Mouse (Mus musculus) mature B cell (primary cell): Measurements from ENCODE around the gene Rpusd1.
"Not testable (repeated sequence)": the region's sequence is repeated elsewhere in the genome, so short reads cannot be mapped to it uniquely, and the experiment has no call there.

Experiments
- in situ Hi-C: fragments of 300-500 bp; cut with MboI; formaldehyde crosslinking; loops from 2 replicates; pipeline ENCODE4 v1.14.3; 2019

Gene Rpusd1

DNA sequence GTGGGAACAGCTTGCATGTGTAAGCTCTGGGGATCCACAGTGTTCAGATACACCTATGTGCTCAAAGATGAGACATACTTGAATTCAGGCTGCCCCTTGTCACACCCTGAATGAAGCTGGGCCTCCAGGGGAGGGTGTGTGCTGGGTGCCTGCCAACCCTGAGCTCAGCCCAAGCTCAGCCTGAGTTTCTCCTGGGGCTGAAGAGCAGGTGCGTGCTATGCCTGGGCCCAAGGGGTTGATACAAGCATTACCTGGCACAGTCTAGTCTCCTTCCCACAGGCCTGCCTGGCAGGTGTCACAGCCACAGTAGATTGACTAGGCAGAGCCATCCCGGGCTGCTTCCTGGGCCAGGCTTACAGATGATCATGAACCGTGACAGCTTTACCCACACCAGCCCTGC, 8.3 kb downstream of the Rpusd1 start, which contains the start of gene Mslnl:
Gene Mslnl, plus strand, starts transcription at position 298 of the 400 bp plus-strand sequence.
- in situ Hi-C loops, result no loop called here

DNA sequence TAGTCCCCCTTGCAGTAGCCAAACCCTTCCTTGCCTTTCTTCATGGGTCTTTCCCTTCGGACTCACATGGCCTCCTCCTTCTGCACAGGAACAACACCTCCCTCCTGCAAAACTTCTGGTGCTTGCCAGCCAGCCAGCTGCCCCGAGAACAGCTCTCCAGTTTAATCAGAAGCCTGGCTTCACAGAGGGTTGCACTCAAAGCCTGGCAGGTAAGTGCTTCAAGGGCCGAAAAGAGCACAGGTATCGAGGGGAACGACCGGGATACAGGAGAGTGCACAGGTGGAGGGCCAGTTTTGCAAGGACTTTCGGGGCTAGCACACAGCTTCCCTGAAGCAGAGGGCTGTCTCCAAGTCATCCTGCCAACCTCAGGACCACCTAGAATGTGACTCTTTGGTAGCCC, 11.4 kb downstream of the Rpusd1 start:
- in situ Hi-C loops, result no loop called here

DNA sequence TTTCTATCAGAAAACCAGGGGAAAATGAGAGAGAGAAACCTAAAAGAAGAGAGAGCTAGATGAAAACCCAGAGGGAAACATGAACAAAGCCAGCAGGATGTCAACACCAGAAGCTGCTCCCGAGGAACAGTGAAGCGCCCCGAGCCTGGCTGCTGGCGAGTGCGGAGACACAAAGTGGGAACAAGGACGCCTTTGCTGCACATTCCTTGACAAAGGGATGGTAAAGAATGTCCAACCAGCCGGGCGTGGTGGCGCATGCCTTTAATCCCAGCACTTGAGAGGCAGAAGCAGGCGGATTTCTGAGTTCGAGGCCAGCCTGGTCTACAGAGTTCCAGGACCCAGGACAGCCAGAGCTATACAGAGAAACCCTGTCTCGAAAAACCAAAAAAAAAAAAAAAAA, 14.0 kb downstream of the Rpusd1 start:
- in situ Hi-C loops, result not testable (repeated sequence)

DNA sequence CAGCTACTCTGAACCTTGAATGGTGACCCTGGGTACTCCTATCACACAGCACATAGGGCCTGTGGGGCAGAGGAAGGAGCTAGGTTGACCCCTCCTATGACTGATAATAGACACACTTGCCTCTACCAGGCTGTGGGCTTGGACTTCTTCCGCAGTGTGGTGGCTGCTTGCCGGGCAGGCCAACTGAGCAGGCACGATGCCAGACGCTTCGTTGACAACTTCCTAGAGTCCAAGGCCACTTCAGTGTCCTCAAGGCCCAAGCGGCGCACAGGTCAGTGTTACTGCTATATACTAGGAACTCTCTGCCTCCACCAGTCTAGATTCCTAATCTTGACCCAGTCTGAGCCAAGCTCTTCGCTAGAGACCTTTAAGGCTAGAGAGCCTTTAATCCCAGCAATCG, 16.4 kb downstream of the Rpusd1 start:
- in situ Hi-C loops, result no loop called here

DNA sequence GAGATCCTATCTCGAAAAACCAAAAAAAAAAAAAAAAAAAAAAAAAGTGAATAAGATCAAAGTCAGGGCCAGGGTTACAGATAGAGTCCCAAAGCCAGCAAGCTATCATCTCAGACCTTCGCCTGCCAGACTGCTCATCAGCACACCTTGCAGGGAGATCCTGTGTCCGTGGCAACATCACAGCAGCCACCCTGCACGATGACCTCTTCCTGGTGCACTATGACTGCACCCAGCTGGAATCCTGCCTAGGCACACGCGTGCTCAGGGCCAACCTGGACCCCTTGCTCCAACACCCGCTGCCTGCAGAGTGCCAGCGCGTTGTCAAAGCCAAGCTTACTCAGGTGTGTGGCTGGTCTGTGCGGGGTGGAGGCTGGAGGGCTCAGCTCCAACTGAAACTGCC, 16.8 kb downstream of the Rpusd1 start:
- in situ Hi-C loops, result no loop called here

DNA sequence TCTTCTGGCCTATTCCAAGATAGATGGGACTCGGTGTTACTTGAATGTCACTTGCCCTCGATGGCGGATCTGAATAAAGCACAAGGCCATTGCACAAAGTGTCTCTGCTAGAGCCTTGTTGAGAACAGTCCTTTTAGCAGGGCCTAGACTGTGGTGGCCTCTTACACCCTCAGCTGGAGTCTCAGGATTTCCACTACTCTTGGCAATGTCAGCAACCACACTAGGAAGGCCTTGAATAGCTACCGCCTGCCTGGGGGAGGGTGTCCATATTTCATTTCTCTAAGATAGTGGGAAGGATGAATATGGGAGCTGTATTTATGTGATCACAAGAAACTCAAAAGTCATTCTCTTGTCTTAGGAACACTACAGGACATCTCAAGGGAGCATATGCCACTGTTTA, 20.8 kb downstream of the Rpusd1 start:
- in situ Hi-C loops, result no loop called here

DNA sequence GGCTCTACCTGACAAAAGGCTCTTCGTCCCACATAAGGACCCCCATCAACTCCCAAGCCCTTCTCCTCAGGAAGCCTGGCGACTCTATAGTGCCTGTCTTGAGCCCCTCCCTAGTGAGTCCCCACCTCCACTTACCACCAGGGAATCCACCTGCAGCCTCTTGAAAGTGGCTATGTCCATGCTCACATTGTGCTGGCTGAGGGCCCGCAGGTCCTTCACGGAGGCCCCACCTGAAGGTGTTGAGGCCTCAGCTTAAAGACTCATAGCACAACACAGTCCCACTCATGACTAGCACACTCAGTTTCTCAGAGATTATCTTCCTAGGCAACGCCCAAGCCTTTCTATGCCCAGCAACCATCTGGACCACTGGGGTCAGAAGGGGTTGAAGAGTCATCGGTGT, 21.8 kb downstream of the Rpusd1 start:
- in situ Hi-C loops, result no loop called here

DNA sequence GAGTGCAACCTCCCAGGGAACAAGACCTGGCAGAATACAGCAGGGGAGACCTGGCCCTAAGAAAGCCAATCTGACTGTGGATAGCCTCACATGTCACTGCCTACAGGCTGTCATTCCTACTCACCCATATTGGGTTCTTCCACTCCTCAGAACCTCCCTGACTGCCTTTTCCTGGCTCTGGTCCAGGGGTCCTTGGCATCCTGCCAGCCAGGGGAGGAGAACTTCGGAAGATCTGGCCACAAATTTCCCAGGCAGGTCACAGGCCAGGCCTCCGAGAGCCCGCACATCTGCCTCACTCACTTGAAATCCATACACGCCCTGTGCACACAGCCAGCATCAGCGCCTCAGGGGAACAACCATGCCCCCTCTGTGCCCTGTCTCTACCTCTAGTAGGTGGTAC, 24.0 kb downstream of the Rpusd1 start:
- in situ Hi-C loops, result no loop called here

DNA sequence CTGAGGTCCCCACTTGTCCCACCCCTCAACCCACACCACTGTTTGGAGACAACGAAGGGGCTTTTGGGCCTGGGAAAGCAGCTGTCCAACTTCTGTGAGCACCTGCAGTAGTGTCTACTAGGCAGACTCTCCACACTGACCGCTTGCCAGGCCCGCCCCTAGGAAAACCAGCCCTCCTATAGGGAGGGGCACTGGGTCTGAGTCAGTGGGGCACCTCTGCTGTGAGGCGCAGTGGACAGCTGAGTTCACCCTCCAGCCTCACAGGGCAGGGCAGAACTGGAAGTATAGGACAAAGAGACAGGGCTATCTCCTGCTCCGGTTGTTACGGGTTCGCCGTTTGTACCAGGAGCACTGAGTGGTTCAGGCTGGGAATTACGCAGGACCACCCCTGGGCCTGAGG, 26.8 kb downstream of the Rpusd1 start, which contains the start of gene Msln:
Gene Msln, minus strand, starts transcription at position 138 of the 400 bp plus-strand sequence.
- in situ Hi-C loops, result no loop called here

DNA sequence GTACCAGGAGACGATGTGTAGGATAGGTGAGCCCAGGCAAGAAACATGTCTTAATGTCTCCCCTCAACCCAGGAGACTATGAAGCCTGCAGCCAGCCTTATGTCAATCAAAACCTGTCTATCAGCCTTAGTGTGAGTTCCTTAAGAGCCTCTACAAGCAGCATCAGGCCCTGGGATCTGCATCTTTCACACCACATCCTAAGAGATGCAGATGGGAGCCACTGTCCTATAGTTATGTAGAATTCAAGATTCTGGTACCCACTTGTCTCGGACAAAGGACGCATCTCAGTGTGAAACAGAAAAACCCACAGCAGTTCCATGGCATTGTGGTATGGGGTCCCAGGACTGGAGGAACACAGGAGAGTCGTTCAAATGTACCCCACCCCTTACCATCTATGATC, 27.6 kb downstream of the Rpusd1 start:
- in situ Hi-C loops, result no loop called here

DNA sequence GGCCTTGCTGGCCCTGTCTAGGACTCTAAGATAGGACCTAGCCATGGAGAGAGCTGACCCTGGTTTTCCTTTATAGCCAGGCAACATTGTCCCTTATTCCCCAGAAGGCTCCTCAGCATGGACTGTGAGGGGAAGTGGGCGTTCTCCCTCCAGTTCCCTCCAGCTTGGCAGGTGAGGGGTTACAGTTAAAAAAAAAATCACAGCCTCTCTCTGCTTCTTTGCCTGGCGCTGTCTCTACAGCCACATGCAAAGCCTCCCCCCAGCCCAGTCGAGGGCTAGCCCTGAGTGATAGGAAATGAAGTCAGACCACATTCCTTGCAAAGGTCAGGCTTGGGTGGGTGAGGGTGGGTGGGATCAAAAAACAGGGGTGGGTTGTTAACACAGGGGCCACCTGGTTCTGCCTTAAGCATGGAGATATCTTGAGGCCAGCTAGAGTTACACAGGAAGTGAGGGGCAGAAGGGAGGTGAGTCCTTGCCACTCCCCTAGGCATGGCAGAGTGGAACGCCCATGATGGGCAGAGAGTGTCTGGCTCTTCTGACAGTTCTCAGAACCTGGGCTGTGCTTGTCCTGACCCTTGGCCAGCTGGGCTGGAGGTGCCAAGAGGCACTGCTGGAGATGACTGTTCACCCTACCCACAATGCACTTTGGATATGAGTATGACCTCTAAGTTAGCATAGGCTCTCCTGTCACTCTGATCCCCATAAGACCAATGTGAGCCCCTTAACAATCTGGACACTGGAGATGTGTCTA, 28.3 kb downstream of the Rpusd1 start:
- in situ Hi-C loops, result no loop called here

DNA sequence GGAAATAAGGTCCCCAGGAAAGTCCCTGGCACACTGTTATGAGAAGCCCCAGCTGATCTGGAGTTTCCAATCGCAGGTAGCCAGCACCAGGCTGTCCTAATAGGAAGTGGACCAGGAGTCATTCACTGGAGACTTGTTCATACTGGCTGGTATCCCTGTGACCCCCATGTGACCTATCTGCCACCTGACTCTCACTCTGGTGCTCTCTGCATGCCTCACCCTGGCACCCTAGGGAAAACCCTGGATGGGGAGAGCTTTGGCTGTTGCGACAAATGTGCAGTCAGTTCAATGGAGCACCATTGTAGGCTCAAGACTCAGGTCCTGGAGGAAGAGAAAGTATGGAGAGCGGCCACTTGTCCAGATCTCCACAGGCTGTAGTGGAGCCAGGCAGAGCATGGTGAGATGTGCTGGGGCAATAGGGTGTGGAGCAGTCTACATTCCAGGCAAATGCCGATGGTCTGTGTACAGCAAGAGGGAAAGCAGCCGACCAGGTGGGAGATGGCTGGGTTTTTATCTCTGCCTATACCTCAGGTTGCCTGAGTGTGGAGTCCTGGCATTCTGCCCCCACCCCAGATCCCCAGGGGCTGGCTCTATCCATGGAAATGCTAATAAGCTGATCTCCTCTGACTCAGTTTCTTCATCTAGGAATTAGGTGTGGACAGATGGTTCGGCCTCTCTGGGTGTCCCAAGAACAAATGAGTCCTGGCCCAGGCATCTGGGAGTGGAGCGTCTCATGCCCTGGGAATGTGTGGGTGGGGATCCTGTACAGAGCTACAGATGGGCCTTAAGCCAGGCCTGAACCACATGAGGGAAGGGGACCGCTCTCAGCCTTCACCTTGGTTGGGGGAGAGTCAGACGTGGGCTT, 29.1 kb downstream of the Rpusd1 start:
- in situ Hi-C loops, result no loop called here

DNA sequence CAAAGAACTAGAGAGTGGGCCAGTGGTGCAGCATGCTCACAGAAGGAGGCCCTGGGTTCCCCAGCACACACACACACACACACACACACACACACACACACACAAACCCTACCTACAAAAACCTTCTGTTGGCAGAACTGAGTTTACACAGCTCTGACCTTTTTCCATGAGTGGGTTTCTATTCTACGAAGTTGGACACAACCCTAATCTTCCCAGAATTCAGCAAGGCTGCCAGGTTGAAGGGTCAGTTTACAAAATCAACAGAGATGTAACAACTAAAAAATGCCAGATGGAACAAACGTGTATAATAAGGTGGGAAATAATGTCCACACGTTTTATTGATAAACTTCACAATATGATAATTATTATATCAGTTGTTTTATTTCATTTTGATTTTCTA, 30.2 kb downstream of the Rpusd1 start:
- in situ Hi-C loops, result no loop called here

DNA sequence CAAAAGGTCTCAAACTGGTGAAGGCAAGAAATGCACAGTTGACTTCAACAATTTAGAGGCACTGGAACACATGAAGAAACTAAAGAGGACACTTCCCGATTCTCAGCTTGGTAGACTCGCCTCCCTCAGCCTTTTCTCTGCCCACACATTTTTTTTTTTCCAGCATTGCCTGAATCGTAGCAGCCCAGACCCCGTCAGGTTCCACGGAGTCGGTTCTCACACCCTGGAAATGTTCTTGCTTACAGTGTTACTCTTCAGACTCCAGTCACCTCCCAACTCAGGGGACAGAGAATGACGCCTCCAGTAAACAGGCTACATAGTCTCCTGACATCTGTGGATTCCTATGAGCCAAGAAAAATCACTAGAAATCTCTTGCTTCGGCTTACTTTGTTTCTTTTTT, 32.7 kb downstream of the Rpusd1 start:
- in situ Hi-C loops, result no loop called here

DNA sequence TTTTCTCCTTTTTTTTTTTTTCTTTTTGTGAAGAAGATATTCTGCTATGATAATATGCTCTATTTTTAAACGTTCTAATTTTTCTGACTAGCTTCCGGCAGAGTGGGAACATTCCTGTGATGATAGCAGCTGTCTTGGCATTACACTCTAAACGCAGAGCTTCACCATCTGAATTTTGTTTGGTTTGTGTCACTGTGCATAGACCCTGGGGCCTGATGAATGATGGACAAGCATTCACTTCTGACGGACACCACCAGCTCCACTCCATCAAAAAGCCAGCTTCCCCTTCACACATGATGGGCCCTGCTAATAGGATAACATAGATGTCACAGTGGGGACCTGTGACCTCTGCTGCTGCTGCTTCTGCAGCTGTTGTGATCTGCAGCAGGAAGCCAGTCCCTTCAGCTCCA, 34.1 kb downstream of the Rpusd1 start:
- in situ Hi-C loops, result no loop called here

DNA sequence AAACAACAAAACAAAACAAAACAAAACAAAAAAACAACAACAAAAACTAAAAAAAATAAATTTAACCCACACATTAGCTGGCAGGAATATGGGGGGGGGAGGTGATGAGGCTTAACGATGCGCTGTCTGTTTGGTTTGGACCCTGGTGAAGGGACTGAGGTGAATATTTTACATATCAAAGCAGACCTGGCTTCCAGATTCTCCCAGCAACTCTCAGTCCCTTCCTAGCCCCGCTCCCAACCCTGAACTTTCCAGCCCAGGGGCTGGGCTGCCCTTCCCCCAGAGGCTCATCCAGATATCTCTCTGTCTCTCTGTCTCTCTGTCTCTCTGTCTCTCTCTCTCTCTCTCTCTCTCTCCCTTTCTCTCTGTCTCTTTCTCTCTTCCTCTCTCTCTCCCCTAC, 35.1 kb downstream of the Rpusd1 start:
- in situ Hi-C loops, result no loop called here

DNA sequence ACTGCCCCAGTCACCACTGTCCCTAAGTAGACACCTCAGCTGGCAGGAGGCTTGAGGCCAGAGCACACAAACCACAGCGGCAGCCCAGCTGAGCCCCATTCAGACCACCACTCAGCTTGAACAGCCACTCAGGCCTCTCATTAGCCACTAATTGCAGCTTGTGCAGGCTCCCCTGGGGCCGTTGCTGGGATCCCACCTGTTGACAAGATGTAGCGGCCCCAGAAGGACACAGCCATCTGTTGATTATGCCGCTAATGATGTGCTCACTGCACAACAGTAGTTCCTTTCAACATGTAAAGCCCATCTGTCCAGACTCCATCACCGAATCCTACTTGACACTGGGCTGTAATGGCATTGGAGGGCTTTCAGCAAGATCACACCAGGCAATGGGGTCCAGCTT, 38.4 kb downstream of the Rpusd1 start:
- in situ Hi-C loops, result loop anchor here (5.0 kb wide), 1 partner anchor 36 kb away; no protein-coding TSS in a partner anchor

DNA sequence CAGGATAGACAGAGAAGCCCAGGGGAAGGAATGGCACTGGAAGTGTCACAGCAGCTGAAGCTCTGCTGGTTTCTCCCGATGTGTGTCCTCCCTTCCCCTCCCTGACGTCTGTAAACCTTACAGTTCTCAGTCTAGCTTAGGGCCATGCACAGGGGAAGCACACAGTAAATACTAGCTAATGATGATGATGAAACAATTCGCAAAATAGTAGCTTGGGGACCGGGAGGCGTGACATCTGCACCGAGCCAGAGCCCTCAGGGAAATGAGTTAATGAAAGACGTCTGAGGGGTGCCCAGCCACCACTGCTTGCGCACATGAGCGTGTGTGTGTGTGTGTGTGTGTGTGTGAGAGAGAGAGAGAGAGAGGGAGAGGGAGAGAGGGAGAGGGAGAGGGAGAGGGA, 41.9 kb downstream of the Rpusd1 start:
- in situ Hi-C loops, result loop anchor here (5.0 kb wide), 1 partner anchor 33 kb away; no protein-coding TSS in a partner anchor

DNA sequence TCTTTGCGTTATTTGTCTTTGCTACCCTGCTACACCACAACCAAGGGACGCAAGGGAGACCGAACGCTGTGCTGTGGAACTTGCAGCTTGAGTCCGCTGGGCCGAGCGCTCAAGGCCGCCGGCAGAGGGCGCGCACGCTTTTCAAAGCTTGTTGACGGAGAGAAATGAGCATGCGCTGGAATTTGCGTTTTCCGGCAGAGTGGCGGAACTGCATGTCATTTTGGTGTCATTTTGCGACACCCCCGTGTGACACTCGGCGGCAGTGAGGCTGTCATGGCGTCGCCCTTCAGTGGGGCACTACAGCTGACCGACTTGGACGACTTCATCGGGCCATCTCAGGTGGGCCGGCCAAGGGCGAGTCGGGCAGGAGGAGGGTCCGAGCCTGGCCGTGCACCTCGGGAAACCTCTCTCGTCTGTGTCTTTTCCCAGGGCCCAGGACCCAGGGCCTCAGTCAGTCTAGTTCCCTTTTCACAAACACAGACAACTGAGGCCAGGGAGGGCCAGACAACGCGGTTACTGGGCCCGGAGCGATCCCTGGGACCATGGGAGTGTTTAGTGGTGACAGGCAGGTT, 46.2 kb downstream of the Rpusd1 start, which contains the start of gene Narfl:
Gene Narfl, plus strand, starts transcription at position 228 of the 572 bp plus-strand sequence.
- in situ Hi-C loops, result no loop called here

DNA sequence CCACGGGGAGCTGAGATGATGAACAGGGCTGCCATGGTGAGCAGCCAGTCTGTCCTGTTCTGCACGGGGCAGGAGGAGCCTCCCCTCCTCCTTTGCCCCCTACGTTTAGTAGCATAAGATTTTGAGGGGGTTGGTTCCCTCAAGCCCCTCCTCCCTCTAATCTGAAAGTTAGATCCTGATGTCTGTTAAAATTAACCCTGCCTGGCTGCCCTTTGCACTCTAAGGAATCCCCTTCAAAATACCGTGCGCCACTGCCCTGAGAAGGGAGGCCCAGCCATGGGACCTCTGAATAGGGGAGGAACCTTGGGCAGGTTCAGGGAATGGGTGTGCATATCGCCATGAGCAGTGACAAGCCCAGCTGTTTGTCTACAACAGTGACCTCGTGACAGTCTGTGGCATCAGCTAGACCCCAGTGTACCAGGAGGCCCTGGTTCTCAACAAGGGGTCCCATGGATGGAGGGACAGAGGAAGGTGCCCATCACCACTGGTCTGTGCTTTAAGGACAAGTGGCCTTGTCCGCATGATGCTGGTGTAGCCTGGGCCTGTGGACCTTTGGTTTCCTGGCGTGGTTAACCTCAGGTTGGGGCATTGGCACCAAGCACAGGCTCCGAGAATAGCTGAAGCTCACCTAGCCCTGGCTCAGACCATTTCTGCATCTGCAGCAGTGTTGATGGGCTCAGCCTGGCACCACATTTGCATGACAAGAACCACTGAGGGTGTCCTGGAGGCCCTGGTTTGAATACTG, 48.0 kb downstream of the Rpusd1 start:
- in situ Hi-C loops, result no loop called here

DNA sequence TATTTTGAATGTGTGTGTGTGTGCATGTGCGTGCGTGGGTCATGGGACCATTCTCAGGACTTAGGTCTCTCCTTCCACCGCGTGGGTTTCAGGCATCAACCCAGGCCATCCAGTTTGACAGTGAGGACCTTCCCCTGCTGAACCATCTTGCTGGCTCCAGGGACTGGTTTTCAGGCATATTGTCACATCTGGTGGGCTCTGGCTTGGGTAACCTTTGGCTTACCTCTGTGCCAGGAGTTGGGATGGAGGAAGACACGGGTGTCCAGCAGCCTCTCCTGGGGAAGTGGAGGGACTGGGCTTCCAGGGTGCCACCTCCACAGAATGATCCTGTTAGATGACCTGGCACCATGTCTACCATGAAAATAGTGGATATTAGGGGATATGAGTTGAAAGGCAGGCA, 50.5 kb downstream of the Rpusd1 start:
- in situ Hi-C loops, result no loop called here
